Mouse (Mus musculus): ENCODE data around the gene Scyl3. TPM values are rescaled to one million over a fixed set of nuclear protein-coding genes. Genes with fewer than 3 reads are reported as not detected.

The Scyl3 gene
- polyA plus RNA-seq, 1 experiment from 2014 or later = 14.0 TPM

- WGBS (ENCODE audit: insufficient replicate concordance) = 6% methylated on average over 12 of the region's 12 CpGs
- Histone ChIP-seq H3K4me2 (peak overlapping the region; percentile 78), H3K4me1 (ENCODE audit: control insufficient read depth, insufficient read depth, low read length) (peaks cover 6% of the 10 kb centered on the region), H3K4me3 (ENCODE audit: low read depth, low read length) (peak overlapping the region; percentile 99), H3K27me3 (ENCODE audit: control insufficient read depth, insufficient read depth, low read length) (no peaks in the 10 kb centered on the region), H3K27ac (ENCODE audit: low read depth, low read length) (no peak overlapping the region), H3K36me3 (ENCODE audit: control insufficient read depth, insufficient read depth, low read length) (peaks cover 3% of the 10 kb centered on the region; the same call in 1 of the 2 replicates), H3K9ac (ENCODE audit: low read depth, low read length) (peak overlapping the region; percentile 96), H3K9me3 (replicated peaks; ENCODE audit: control insufficient read depth, low read length) (no peaks in the 10 kb centered on the region)
- 0 out of 2 replicates have a peak, but pooled peaks have one; percentile 5 for ATAC-seq (replicated peaks; ENCODE audit: insufficient number of reproducible peaks, low FRiP score, low TSS enrichment)
These were observed 1.5 kb downstream of the Scyl3 start for GRCm38 (mm10) chr1:163930458-163930794.

GRCm38 (mm10) chr1:163931801-163932200, 2.9 kb downstream of the Scyl3 start:
- H3K4me3 ChIP-seq (ENCODE audit: low read depth, low read length) = no peak overlapping the region
- H3K4me2 ChIP-seq = no peak overlapping the region
- H3K36me3 ChIP-seq (ENCODE audit: control insufficient read depth, insufficient read depth, low read length) = peaks cover 5% of the 10 kb centered on the region; the same call in 1 of the 2 replicates
- H3K27ac ChIP-seq (ENCODE audit: low read depth, low read length) = no peak overlapping the region
- no peaks in the 10 kb centered on the region for H3K9me3 ChIP-seq (replicated peaks; ENCODE audit: control insufficient read depth, low read length)
- WGBS (ENCODE audit: insufficient replicate concordance) = 78% methylated on average over 8 of the region's 8 CpGs
- ATAC-seq (replicated peaks; ENCODE audit: insufficient number of reproducible peaks, low FRiP score, low TSS enrichment) = no peak
- H3K9ac ChIP-seq (ENCODE audit: low read depth, low read length) = no peak overlapping the region
- peaks cover 6% of the 10 kb centered on the region for H3K4me1 ChIP-seq (ENCODE audit: control insufficient read depth, insufficient read depth, low read length)
- H3K27me3 ChIP-seq (ENCODE audit: control insufficient read depth, insufficient read depth, low read length) = no peaks in the 10 kb centered on the region

GRCm38 (mm10) chr1:163934591-163934990, 5.7 kb downstream of the Scyl3 start:
- ATAC-seq (replicated peaks; ENCODE audit: insufficient number of reproducible peaks, low FRiP score, low TSS enrichment) = no peak

GRCm38 (mm10) chr1:163942056-163942455, 13.2 kb downstream of the Scyl3 start:
- Histone ChIP-seq H3K4me3 (ENCODE audit: low read depth, low read length) (no peak overlapping the region), H3K9me3 (replicated peaks; ENCODE audit: control insufficient read depth, low read length) (no peaks in the 10 kb centered on the region)
- ATAC-seq (replicated peaks; ENCODE audit: insufficient number of reproducible peaks, low FRiP score, low TSS enrichment) = no peak

More at GRCm38 (mm10) chr1:163934591-163934990, 5.7 kb downstream of the Scyl3 start:
- Histone ChIP-seq H3K4me2 (no peak overlapping the region), H3K9ac (ENCODE audit: low read depth, low read length) (no peak overlapping the region), H3K27ac (ENCODE audit: low read depth, low read length) (no peak overlapping the region), H3K36me3 (ENCODE audit: control insufficient read depth, insufficient read depth, low read length) (peaks cover 12% of the 10 kb centered on the region), H3K9me3 (replicated peaks; ENCODE audit: control insufficient read depth, low read length) (no peaks in the 10 kb centered on the region), H3K4me3 (ENCODE audit: low read depth, low read length) (no peak overlapping the region), H3K27me3 (ENCODE audit: control insufficient read depth, insufficient read depth, low read length) (no peaks in the 10 kb centered on the region), H3K4me1 (ENCODE audit: control insufficient read depth, insufficient read depth, low read length) (peaks cover 6% of the 10 kb centered on the region)
- WGBS (ENCODE audit: insufficient replicate concordance) = 46% methylated on average over 2 of the region's 2 CpGs

GRCm38 (mm10) chr1:163953396-163953795, 24.5 kb downstream of the Scyl3 start:
- Histone ChIP-seq H3K4me1 (ENCODE audit: control insufficient read depth, insufficient read depth, low read length) (no peaks in the 10 kb centered on the region), H3K4me2 (no peak overlapping the region), H3K36me3 (ENCODE audit: control insufficient read depth, insufficient read depth, low read length) (peaks cover 20% of the 10 kb centered on the region), H3K4me3 (ENCODE audit: low read depth, low read length) (no peak overlapping the region), H3K27ac (ENCODE audit: low read depth, low read length) (no peak overlapping the region), H3K27me3 (ENCODE audit: control insufficient read depth, insufficient read depth, low read length) (no peaks in the 10 kb centered on the region), H3K9me3 (replicated peaks; ENCODE audit: control insufficient read depth, low read length) (no peaks in the 10 kb centered on the region), H3K9ac (ENCODE audit: low read depth, low read length) (no peak overlapping the region)
- ATAC-seq (replicated peaks; ENCODE audit: insufficient number of reproducible peaks, low FRiP score, low TSS enrichment) = no peak
- 82% methylated on average over 2 of the region's 2 CpGs for WGBS (ENCODE audit: insufficient replicate concordance)

More at GRCm38 (mm10) chr1:163942056-163942455, 13.2 kb downstream of the Scyl3 start:
- Histone ChIP-seq H3K27me3 (ENCODE audit: control insufficient read depth, insufficient read depth, low read length) (no peaks in the 10 kb centered on the region), H3K4me2 (no peak overlapping the region), H3K9ac (ENCODE audit: low read depth, low read length) (no peak overlapping the region), H3K27ac (ENCODE audit: low read depth, low read length) (no peak overlapping the region), H3K4me1 (ENCODE audit: control insufficient read depth, insufficient read depth, low read length) (no peaks in the 10 kb centered on the region), H3K36me3 (ENCODE audit: control insufficient read depth, insufficient read depth, low read length) (peaks cover 23% of the 10 kb centered on the region)
- WGBS (ENCODE audit: insufficient replicate concordance) = 68% methylated on average over 6 of the region's 6 CpGs

GRCm38 (mm10) chr1:163958036-163958435, 29.1 kb downstream of the Scyl3 start:
- H3K27ac ChIP-seq (ENCODE audit: low read depth, low read length) = no peak overlapping the region
- no peaks in the 10 kb centered on the region for H3K9me3 ChIP-seq (replicated peaks; ENCODE audit: control insufficient read depth, low read length)
- H3K27me3 ChIP-seq (ENCODE audit: control insufficient read depth, insufficient read depth, low read length) = no peaks in the 10 kb centered on the region
- H3K4me3 ChIP-seq (ENCODE audit: low read depth, low read length) = no peak overlapping the region
- ATAC-seq (replicated peaks; ENCODE audit: insufficient number of reproducible peaks, low FRiP score, low TSS enrichment) = no peak
- no peak overlapping the region for H3K4me2 ChIP-seq
- WGBS (ENCODE audit: insufficient replicate concordance) = 85% methylated on average over 3 of the region's 3 CpGs
- H3K9ac ChIP-seq (ENCODE audit: low read depth, low read length) = no peak overlapping the region
- peaks cover 18% of the 10 kb centered on the region for H3K36me3 ChIP-seq (ENCODE audit: control insufficient read depth, insufficient read depth, low read length)
- no peaks in the 10 kb centered on the region for H3K4me1 ChIP-seq (ENCODE audit: control insufficient read depth, insufficient read depth, low read length)

- Histone ChIP-seq H3K4me1 (ENCODE audit: control insufficient read depth, insufficient read depth, low read length) (no peaks in the 10 kb centered on the region), H3K9me3 (replicated peaks; ENCODE audit: control insufficient read depth, low read length) (no peaks in the 10 kb centered on the region), H3K4me2 (no peak overlapping the region), H3K36me3 (ENCODE audit: control insufficient read depth, insufficient read depth, low read length) (peaks cover 13% of the 10 kb centered on the region), H3K27me3 (ENCODE audit: control insufficient read depth, insufficient read depth, low read length) (no peaks in the 10 kb centered on the region), H3K9ac (ENCODE audit: low read depth, low read length) (no peak overlapping the region), H3K4me3 (ENCODE audit: low read depth, low read length) (no peak overlapping the region), H3K27ac (ENCODE audit: low read depth, low read length) (no peak overlapping the region)
- no peak for ATAC-seq (replicated peaks; ENCODE audit: insufficient number of reproducible peaks, low FRiP score, low TSS enrichment)
- 84% methylated on average over 10 of the region's 10 CpGs for WGBS (ENCODE audit: insufficient replicate concordance)
These were observed 35.2 kb downstream of the Scyl3 start for GRCm38 (mm10) chr1:163964008-163964689.

GRCm38 (mm10) chr1:163974471-163974870, 45.6 kb downstream of the Scyl3 start:
- Histone ChIP-seq H3K36me3 (ENCODE audit: control insufficient read depth, insufficient read depth, low read length) (no peaks in the 10 kb centered on the region), H3K4me3 (ENCODE audit: low read depth, low read length) (no peak overlapping the region), H3K9ac (ENCODE audit: low read depth, low read length) (no peak overlapping the region), H3K4me1 (ENCODE audit: control insufficient read depth, insufficient read depth, low read length) (0 out of 2 replicates have a peak, but pooled peaks cover 2% of the 10 kb centered on the region), H3K27me3 (ENCODE audit: control insufficient read depth, insufficient read depth, low read length) (no peaks in the 10 kb centered on the region), H3K4me2 (no peak overlapping the region), H3K9me3 (replicated peaks; ENCODE audit: control insufficient read depth, low read length) (no peaks in the 10 kb centered on the region), H3K27ac (ENCODE audit: low read depth, low read length) (no peak overlapping the region)
- WGBS (ENCODE audit: insufficient replicate concordance) = 88% methylated on average over 1 of the region's 1 CpGs
- ATAC-seq (replicated peaks; ENCODE audit: insufficient number of reproducible peaks, low FRiP score, low TSS enrichment) = no peak

- Histone ChIP-seq H3K9ac (ENCODE audit: low read depth, low read length) (no peak overlapping the region), H3K4me1 (ENCODE audit: control insufficient read depth, insufficient read depth, low read length) (0 out of 2 replicates have a peak, but pooled peaks cover 2% of the 10 kb centered on the region), H3K27ac (ENCODE audit: low read depth, low read length) (no peak overlapping the region), H3K36me3 (ENCODE audit: control insufficient read depth, insufficient read depth, low read length) (no peaks in the 10 kb centered on the region), H3K4me3 (ENCODE audit: low read depth, low read length) (no peak overlapping the region), H3K27me3 (ENCODE audit: control insufficient read depth, insufficient read depth, low read length) (no peaks in the 10 kb centered on the region), H3K9me3 (replicated peaks; ENCODE audit: control insufficient read depth, low read length) (no peaks in the 10 kb centered on the region), H3K4me2 (no peak overlapping the region)
- ATAC-seq (replicated peaks; ENCODE audit: insufficient number of reproducible peaks, low FRiP score, low TSS enrichment) = no peak
- 92% methylated on average over 2 of the region's 2 CpGs for WGBS (ENCODE audit: insufficient replicate concordance)
These were observed 46.2 kb downstream of the Scyl3 start for GRCm38 (mm10) chr1:163975088-163975487.
